In genomic region chrX:167104247-167104621, GRCm38 (mm10) we compare ENCODE assay signal across 10 mouse cellular contexts.
DNase-seq lines count a peak whose midpoint lies in the region; ATAC-seq and TF ChIP-seq lines count a peak whose summit lies in the region.
"Had no signal": no experiment of that assay in that cellular context is flagged by ENCODE, and none has a peak within 500 bp of the region (broad histone marks: within the 10 kb centered on the region; RNA-seq: fewer than 3 reads in every experiment).

No protein-coding gene starts in this region.

- H3K9ac ChIP-seq in forebrain, embryonic 12.5 days, result no peak overlapping the region
- no peak overlapping the region for H3K9ac ChIP-seq in forebrain, embryonic 11.5 days (ENCODE audit: low read length)
- H3K9ac ChIP-seq in liver, postnatal 0 days (replicated peaks), result no peak overlapping the region
- no peak overlapping the region for H3K9ac ChIP-seq in liver, embryonic 12.5 days
- H3K9ac ChIP-seq in forebrain, embryonic 15.5 days (replicated peaks), result no peak overlapping the region
- no peak overlapping the region for H3K9ac ChIP-seq in limb, embryonic 13.5 days

- H3K27me3 ChIP-seq in forebrain, embryonic 12.5 days, result peaks cover 59% of the 10 kb centered on the region
- H3K27me3 ChIP-seq in forebrain, embryonic 11.5 days (ENCODE audit: control insufficient read depth, insufficient read depth, low read length), result peaks cover 18% of the 10 kb centered on the region
- peaks cover 8% of the 10 kb centered on the region; the same call in 1 of the 2 replicates for H3K27me3 ChIP-seq in liver, postnatal 0 days (ENCODE audit: insufficient read depth, low read length)
- peaks cover 4% of the 10 kb centered on the region; the same call in 1 of the 2 replicates for H3K27me3 ChIP-seq in liver, embryonic 12.5 days (replicated peaks)
- no peaks in the 10 kb centered on the region for H3K27me3 ChIP-seq in forebrain, embryonic 15.5 days
- H3K27me3 ChIP-seq in limb, embryonic 13.5 days, result peaks cover 57% of the 10 kb centered on the region

- no peak for ATAC-seq in forebrain, embryonic 12.5 days (ENCODE audit: low FRiP score)
- no peak for ATAC-seq in forebrain, embryonic 11.5 days (replicated peaks; ENCODE audit: low FRiP score)
- ATAC-seq in liver, postnatal 0 days, result no peak
- ATAC-seq in liver, embryonic 12.5 days, result no peak
- no peak for ATAC-seq in forebrain, embryonic 15.5 days (replicated peaks)
- no peak; the same call in 1 of the 2 replicates for ATAC-seq in limb, embryonic 13.5 days (ENCODE audit: low FRiP score, low read depth)

- H3K27ac ChIP-seq in forebrain, embryonic 12.5 days, result peak overlapping the region; percentile 46; the same call in 1 of the 2 replicates
- no peak overlapping the region for H3K27ac ChIP-seq in forebrain, embryonic 11.5 days (ENCODE audit: low read depth, low read length)
- H3K27ac ChIP-seq in liver, postnatal 0 days (ENCODE audit: low read depth), result peak overlapping the region; percentile 17
- H3K27ac ChIP-seq in liver, embryonic 12.5 days, result no peak overlapping the region
- peak overlapping the region; percentile 50; the same call in 1 of the 2 replicates for H3K27ac ChIP-seq in forebrain, embryonic 15.5 days (replicated peaks)
- H3K27ac ChIP-seq in limb, embryonic 13.5 days, result peak overlapping the region; percentile 39; the same call in 1 of the 2 replicates

- DNase-seq in forebrain, embryonic 11.5 days (ENCODE audit: low spot score), result no peak
- DNase-seq in liver, postnatal 0 days, result no peak
- no peak for DNase-seq in testis, postnatal 10 days (ENCODE audit: low spot score)
- no peak for DNase-seq in cerebellum, adult 11-12 months
- DNase-seq: cerebellum, adult 18-20 months; gastrocnemius, postnatal 25 days had no signal

- TF ChIP-seq EP300 in liver, postnatal 0 days (IDR thresholded peaks at IDR 0.05; ENCODE audit: low read depth), result no peak

- H3K4me1 ChIP-seq in forebrain, embryonic 12.5 days, result peaks cover 5% of the 10 kb centered on the region
- no peaks in the 10 kb centered on the region; the same call in 1 of the 2 replicates for H3K4me1 ChIP-seq in forebrain, embryonic 11.5 days (replicated peaks; ENCODE audit: control insufficient read depth, insufficient read depth, low read length)
- H3K4me1 ChIP-seq in liver, postnatal 0 days (ENCODE audit: insufficient read depth), result 0 out of 2 replicates have a peak, but pooled peaks cover 5% of the 10 kb centered on the region
- no peaks in the 10 kb centered on the region for H3K4me1 ChIP-seq in liver, embryonic 12.5 days
- peaks cover 7% of the 10 kb centered on the region; the same call in 1 of the 2 replicates for H3K4me1 ChIP-seq in forebrain, embryonic 15.5 days
- peaks cover 8% of the 10 kb centered on the region; the same call in 1 of the 2 replicates for H3K4me1 ChIP-seq in limb, embryonic 13.5 days

- TF ChIP-seq CTCF in liver, postnatal 0 days (IDR thresholded peaks at IDR 0.05; ENCODE audit: low read depth), result no peak

- WGBS in forebrain, embryonic 12.5 days, result 46% methylated on average over 4 of the region's 4 CpGs
- WGBS in forebrain, embryonic 11.5 days, result 47% methylated on average over 4 of the region's 4 CpGs
- WGBS in liver, postnatal 0 days (ENCODE audit: insufficient replicate concordance), result 52% methylated on average over 4 of the region's 4 CpGs
- 39% methylated on average over 4 of the region's 4 CpGs for WGBS in liver, embryonic 12.5 days (ENCODE audit: insufficient replicate concordance)
- 49% methylated on average over 4 of the region's 4 CpGs for WGBS in forebrain, embryonic 15.5 days
- 48% methylated on average over 4 of the region's 4 CpGs for WGBS in limb, embryonic 13.5 days

- no peak overlapping the region for H3K4me3 ChIP-seq in forebrain, embryonic 12.5 days (replicated peaks)
- no peak overlapping the region for H3K4me3 ChIP-seq in forebrain, embryonic 11.5 days (ENCODE audit: low read depth, low read length)
- no peak overlapping the region for H3K4me3 ChIP-seq in liver, postnatal 0 days (ENCODE audit: low read depth, low read length)
- H3K4me3 ChIP-seq in liver, embryonic 12.5 days, result no peak overlapping the region
- no peak overlapping the region for H3K4me3 ChIP-seq in forebrain, embryonic 15.5 days
- no peak overlapping the region for H3K4me3 ChIP-seq in limb, embryonic 13.5 days

- H3K9me3 ChIP-seq in forebrain, embryonic 12.5 days, result no peaks in the 10 kb centered on the region
- H3K9me3 ChIP-seq in forebrain, embryonic 11.5 days (ENCODE audit: control insufficient read depth, low read length), result no peaks in the 10 kb centered on the region
- H3K9me3 ChIP-seq in liver, postnatal 0 days (ENCODE audit: low read length), result no peaks in the 10 kb centered on the region
- no peaks in the 10 kb centered on the region for H3K9me3 ChIP-seq in liver, embryonic 12.5 days (replicated peaks)
- H3K9me3 ChIP-seq in forebrain, embryonic 15.5 days, result no peaks in the 10 kb centered on the region
- no peaks in the 10 kb centered on the region for H3K9me3 ChIP-seq in limb, embryonic 13.5 days

- H3K36me3 ChIP-seq in forebrain, embryonic 12.5 days (replicated peaks), result no peaks in the 10 kb centered on the region
- no peaks in the 10 kb centered on the region for H3K36me3 ChIP-seq in forebrain, embryonic 11.5 days (ENCODE audit: control insufficient read depth, insufficient read depth, low read length)
- H3K36me3 ChIP-seq in liver, postnatal 0 days (replicated peaks; ENCODE audit: insufficient read depth, low read length), result no peaks in the 10 kb centered on the region
- H3K36me3 ChIP-seq in liver, embryonic 12.5 days, result no peaks in the 10 kb centered on the region
- no peaks in the 10 kb centered on the region for H3K36me3 ChIP-seq in forebrain, embryonic 15.5 days
- H3K36me3 ChIP-seq in limb, embryonic 13.5 days, result no peaks in the 10 kb centered on the region

- H3K4me2 ChIP-seq in forebrain, embryonic 12.5 days, result no peak overlapping the region
- H3K4me2 ChIP-seq in forebrain, embryonic 11.5 days (ENCODE audit: low read depth, low read length, severe bottlenecking), result no peak overlapping the region
- H3K4me2 ChIP-seq in liver, postnatal 0 days (ENCODE audit: low read depth, low read length), result no peak overlapping the region
- H3K4me2 ChIP-seq in liver, embryonic 12.5 days, result no peak overlapping the region
- no peak overlapping the region for H3K4me2 ChIP-seq in forebrain, embryonic 15.5 days (replicated peaks)
- H3K4me2 ChIP-seq in limb, embryonic 13.5 days (replicated peaks), result no peak overlapping the region; the same call in 1 of the 2 replicates

Comparison
In these comparisons a context has a peak if more than half of its experiments do, and no peak if none do; other contexts are left out.
1. H3K27ac ChIP-seq: peak in forebrain, embryonic 12.5 days (single experiment), liver, postnatal 0 days (single experiment), forebrain, embryonic 15.5 days (single experiment) and limb, embryonic 13.5 days (single experiment); none in forebrain, embryonic 11.5 days (single experiment) and liver, embryonic 12.5 days (single experiment).